ENCODE assay signal across 17 mouse cellular contexts in genomic region chr4:98557192-98557591, GRCm38 (mm10).
DNase-seq lines count a peak whose midpoint lies in the region; ATAC-seq and TF ChIP-seq lines count a peak whose summit lies in the region.
"Had no signal": no experiment of that assay in that cellular context is flagged by ENCODE, and none has a peak within 500 bp of the region (broad histone marks: within the 10 kb centered on the region; RNA-seq: fewer than 3 reads in every experiment).

No protein-coding gene starts in this region.

- intact Hi-C loops in left cerebral cortex, postnatal 4 days (cut with DNase I), result no loop called here

- H3K4me3 ChIP-seq in heart, embryonic 13.5 days, result no peak overlapping the region
- H3K4me3 ChIP-seq in stomach, postnatal 0 days (ENCODE audit: low read depth, low read length), result no peak overlapping the region
- no peak overlapping the region for H3K4me3 ChIP-seq in forebrain, embryonic 16.5 days (replicated peaks; ENCODE audit: low read length)
- H3K4me3 ChIP-seq: forebrain, embryonic 13.5 days; hindbrain, embryonic 10.5 days; left cerebral cortex, adult 2 months; neural tube, embryonic 13.5 days had no signal

- peaks cover 14% of the 10 kb centered on the region for H3K4me1 ChIP-seq in heart, embryonic 13.5 days
- H3K4me1 ChIP-seq in stomach, postnatal 0 days (replicated peaks; ENCODE audit: control insufficient read depth, insufficient read depth), result no peaks in the 10 kb centered on the region
- peaks cover 7% of the 10 kb centered on the region for H3K4me1 ChIP-seq in forebrain, embryonic 16.5 days (replicated peaks; ENCODE audit: control insufficient read depth, insufficient read depth, low read length)
- H3K4me1 ChIP-seq: hindbrain, embryonic 10.5 days had no signal

- no peak for ATAC-seq in heart, embryonic 13.5 days (ENCODE audit: extremely low read depth, insufficient number of reproducible peaks, low FRiP score, low TSS enrichment)
- no peak for ATAC-seq in stomach, postnatal 0 days (ENCODE audit: low FRiP score, low TSS enrichment)
- ATAC-seq in forebrain, embryonic 16.5 days, result no peak
- ATAC-seq: forebrain, embryonic 13.5 days; intestine, postnatal 0 days had no signal

- H3K9ac ChIP-seq in heart, embryonic 13.5 days, result no peak overlapping the region
- H3K9ac ChIP-seq in stomach, postnatal 0 days (ENCODE audit: low read length), result no peak overlapping the region
- H3K9ac ChIP-seq in forebrain, embryonic 16.5 days (replicated peaks; ENCODE audit: low read depth, low read length), result no peak overlapping the region
- H3K9ac ChIP-seq: forebrain, embryonic 13.5 days; neural tube, embryonic 13.5 days had no signal

- no peak for TF ChIP-seq CTCF in stomach, postnatal 0 days (IDR thresholded peaks at IDR 0.05; ENCODE audit: low read depth)

- no peaks in the 10 kb centered on the region for H3K27me3 ChIP-seq in heart, embryonic 13.5 days (replicated peaks)
- no peaks in the 10 kb centered on the region for H3K27me3 ChIP-seq in stomach, postnatal 0 days (ENCODE audit: control insufficient read depth, insufficient read depth, low read length)
- H3K27me3 ChIP-seq in forebrain, embryonic 16.5 days (replicated peaks; ENCODE audit: control insufficient read depth, insufficient read depth, low read length), result no peaks in the 10 kb centered on the region
- H3K27me3 ChIP-seq: forebrain, embryonic 13.5 days; neural tube, embryonic 13.5 days had no signal

- 68% methylated on average over 13 of the region's 13 CpGs for WGBS in heart, embryonic 13.5 days
- WGBS in stomach, postnatal 0 days, result 80% methylated on average over 13 of the region's 13 CpGs
- 87% methylated on average over 13 of the region's 13 CpGs for WGBS in forebrain, embryonic 16.5 days

- no peak overlapping the region for H3K4me2 ChIP-seq in heart, embryonic 13.5 days
- H3K4me2 ChIP-seq in stomach, postnatal 0 days (replicated peaks; ENCODE audit: low read depth), result no peak overlapping the region
- H3K4me2 ChIP-seq in forebrain, embryonic 16.5 days (ENCODE audit: low read length), result no peak overlapping the region
- H3K4me2 ChIP-seq: forebrain, embryonic 13.5 days; neural tube, embryonic 13.5 days had no signal

- H3K36me3 ChIP-seq in heart, embryonic 13.5 days, result no peaks in the 10 kb centered on the region
- H3K36me3 ChIP-seq in stomach, postnatal 0 days (ENCODE audit: control insufficient read depth, insufficient read depth, low read length), result no peaks in the 10 kb centered on the region
- no peaks in the 10 kb centered on the region for H3K36me3 ChIP-seq in forebrain, embryonic 16.5 days (ENCODE audit: control insufficient read depth, insufficient read depth)
- H3K36me3 ChIP-seq: G1E; hindbrain, embryonic 10.5 days; neural tube, embryonic 13.5 days had no signal

- H3K9me3 ChIP-seq in heart, embryonic 13.5 days, result no peaks in the 10 kb centered on the region
- H3K9me3 ChIP-seq in stomach, postnatal 0 days (ENCODE audit: control insufficient read depth, low read length), result no peaks in the 10 kb centered on the region
- no peaks in the 10 kb centered on the region for H3K9me3 ChIP-seq in forebrain, embryonic 16.5 days (ENCODE audit: control insufficient read depth, low read length)
- H3K9me3 ChIP-seq: forebrain, embryonic 13.5 days; hindbrain, embryonic 10.5 days; neural tube, embryonic 13.5 days had no signal

- peak; percentile 31 for DNase-seq in gastrocnemius, postnatal 10 days
- no peak for DNase-seq in gastrocnemius, postnatal 4 days (ENCODE audit: low spot score in 2 of 2)
- peak; percentile 43 for DNase-seq in left cerebral cortex, postnatal 4 days
- no peak for DNase-seq in left cerebral cortex, adult 9 months (ENCODE audit: low spot score in 2 of 2)
- no peak for DNase-seq in stomach, postnatal 0 days (ENCODE audit: low spot score)
- no peak for DNase-seq in frontal cortex, postnatal 10 days (ENCODE audit: low spot score in 2 of 2)
- DNase-seq: midbrain, embryonic 14.5 days; retina, postnatal 1 day; thymus, adult 18-20 months had no signal

- 0 out of 2 replicates have a peak overlapping the region, but pooled peaks have one; percentile 32 for H3K27ac ChIP-seq in heart, embryonic 13.5 days (replicated peaks)
- 0 out of 2 replicates have a peak overlapping the region, but pooled peaks have one; percentile 4 for H3K27ac ChIP-seq in stomach, postnatal 0 days (replicated peaks)
- no peak overlapping the region for H3K27ac ChIP-seq in forebrain, embryonic 16.5 days (ENCODE audit: low read length)
- H3K27ac ChIP-seq: forebrain, embryonic 13.5 days; hindbrain, embryonic 10.5 days; left cerebral cortex, adult 2 months; neural tube, embryonic 13.5 days had no signal

- no peak for TF ChIP-seq EP300 in stomach, postnatal 0 days (optimal IDR thresholded peaks at IDR 0.05)

Comparison
In these comparisons a context has a peak if more than half of its experiments do, and no peak if none do; other contexts are left out.
1. DNase-seq: peak in gastrocnemius, postnatal 10 days (single experiment) and left cerebral cortex, postnatal 4 days (single experiment); none in gastrocnemius, postnatal 4 days (0 of 2), left cerebral cortex, adult 9 months (0 of 2), stomach, postnatal 0 days (single experiment) and frontal cortex, postnatal 10 days (0 of 2).